Mouse (Mus musculus) E14TG2a.4 (cell line): ENCODE data around the gene Ppp2r2d.

Source experiments
- H3K27me3 ChIP-seq: 2 replicates; pipeline ENCODE4 v1.6.1; 2014; ENCODE audit warnings: low read length, control low read depth; ENCODE audit not compliant: insufficient read depth
- H3K36me3 ChIP-seq: 2 replicates; pipeline ENCODE4 v1.6.1; 2014; ENCODE audit warnings: low read length, control low read depth; ENCODE audit not compliant: insufficient read depth
- H3K4me1 ChIP-seq: replicated peaks from 2 replicates; pipeline ENCODE4 v1.6.1; 2014; ENCODE audit warnings: low read depth, low read length, control low read depth
- H3K4me3 ChIP-seq: replicated peaks from 2 replicates; pipeline ENCODE4 v1.5.1; 2014; ENCODE audit warnings: mild to moderate bottlenecking, low read length
- H3K9me3 ChIP-seq: 2 replicates; pipeline ENCODE4 v1.6.1; 2014; ENCODE audit warnings: low read length, control low read depth
- CTCF ChIP-seq: conservative IDR thresholded peaks from 2 replicates; pipeline ENCODE4 v1.5.1; 2014; ENCODE audit warnings: low read length
- NANOG ChIP-seq: IDR thresholded peaks from 2 replicates; pipeline ENCODE4 v1.6.1; 2014; ENCODE audit warnings: borderline replicate concordance, low read length, mixed read lengths
- POU5F1 ChIP-seq: IDR thresholded peaks from 2 replicates; pipeline ENCODE4 v1.6.1; 2014; ENCODE audit warnings: low read length, borderline replicate concordance

Ppp2r2d gene

GRCm38 (mm10) chr7:138845544-138846391 is at the start of gene Ppp2r2d, which contains the start of gene Mapk1ip1:
Gene Ppp2r2d, plus strand, starts transcription at chr7:138846079.
Gene Mapk1ip1, minus strand, starts transcription at chr7:138846273.
- H3K27me3 ChIP-seq: no peaks in the 10 kb centered on the region
- TF ChIP-seq CTCF (peak; percentile 90), NANOG (no peak), POU5F1 (no peak)
- H3K36me3 ChIP-seq: peaks cover 71% of the 10 kb centered on the region

GRCm38 (mm10) chr7:138803386-138803785 is 42.5 kb upstream of the Ppp2r2d start:
- Histone ChIP-seq H3K4me3 (no peak overlapping the region), H3K9me3 (peaks cover 27% of the 10 kb centered on the region), H3K4me1 (peaks cover 20% of the 10 kb centered on the region), H3K27me3 (peaks cover 5% of the 10 kb centered on the region; the same call in 1 of the 2 replicates), H3K36me3 (no peaks in the 10 kb centered on the region)
- TF ChIP-seq POU5F1: no peak
- TF ChIP-seq CTCF: no peak
- no peak for TF ChIP-seq NANOG

More at GRCm38 (mm10) chr7:138845544-138846391, at the start of gene Ppp2r2d, which contains the start of gene Mapk1ip1:
- Histone ChIP-seq H3K4me3 (peak within 1 kb of the TSS; percentile 98), H3K9me3 (no peaks in the 10 kb centered on the region), H3K4me1 (peaks cover 69% of the 10 kb centered on the region)

- peaks cover 16% of the 10 kb centered on the region for H3K4me1 ChIP-seq
- H3K27me3 ChIP-seq: peaks cover 5% of the 10 kb centered on the region; the same call in 1 of the 2 replicates
- no peak overlapping the region for H3K4me3 ChIP-seq
- no peaks in the 10 kb centered on the region for H3K36me3 ChIP-seq
- peaks cover 27% of the 10 kb centered on the region for H3K9me3 ChIP-seq
- no peak; the same call in 1 of the 2 replicates for TF ChIP-seq NANOG
Measured at GRCm38 (mm10) chr7:138807146-138807545, 38.7 kb upstream of the Ppp2r2d start.

GRCm38 (mm10) chr7:138813213-138813875 is 32.5 kb upstream of the Ppp2r2d start:
- peaks cover 6% of the 10 kb centered on the region for H3K9me3 ChIP-seq
- H3K4me3 ChIP-seq: no peak overlapping the region
- no peak for TF ChIP-seq NANOG
- TF ChIP-seq POU5F1: no peak
- H3K36me3 ChIP-seq: no peaks in the 10 kb centered on the region
- no peaks in the 10 kb centered on the region for H3K27me3 ChIP-seq
- H3K4me1 ChIP-seq: no peaks in the 10 kb centered on the region

- H3K36me3 ChIP-seq: no peaks in the 10 kb centered on the region
- no peaks in the 10 kb centered on the region for H3K4me1 ChIP-seq
- TF ChIP-seq CTCF (peak; percentile 34), NANOG (no peak), POU5F1 (no peak)
Measured at GRCm38 (mm10) chr7:138818314-138818713, 27.6 kb upstream of the Ppp2r2d start.

GRCm38 (mm10) chr7:138824423-138824822 is 21.5 kb upstream of the Ppp2r2d start:
- Histone ChIP-seq H3K27me3 (no peaks in the 10 kb centered on the region; the same call in 1 of the 2 replicates), H3K36me3 (no peaks in the 10 kb centered on the region), H3K4me1 (0 out of 2 replicates have a peak, but pooled peaks cover 2% of the 10 kb centered on the region), H3K9me3 (peaks cover 5% of the 10 kb centered on the region; the same call in 1 of the 2 replicates), H3K4me3 (no peak overlapping the region)
- TF ChIP-seq NANOG: no peak
- TF ChIP-seq CTCF: no peak
- TF ChIP-seq POU5F1: no peak

More at GRCm38 (mm10) chr7:138818314-138818713, 27.6 kb upstream of the Ppp2r2d start:
- Histone ChIP-seq H3K27me3 (no peaks in the 10 kb centered on the region), H3K9me3 (peaks cover 12% of the 10 kb centered on the region), H3K4me3 (no peak overlapping the region)

GRCm38 (mm10) chr7:138824995-138825756 is 20.7 kb upstream of the Ppp2r2d start:
- no peaks in the 10 kb centered on the region for H3K36me3 ChIP-seq

GRCm38 (mm10) chr7:138827812-138828211 is 18.1 kb upstream of the Ppp2r2d start:
- Histone ChIP-seq H3K9me3 (no peaks in the 10 kb centered on the region), H3K36me3 (no peaks in the 10 kb centered on the region), H3K4me1 (0 out of 2 replicates have a peak, but pooled peaks cover 8% of the 10 kb centered on the region), H3K4me3 (no peak overlapping the region), H3K27me3 (no peaks in the 10 kb centered on the region; the same call in 1 of the 2 replicates)
- TF ChIP-seq NANOG (no peak), CTCF (peak; percentile 90)

More at GRCm38 (mm10) chr7:138824995-138825756, 20.7 kb upstream of the Ppp2r2d start:
- H3K27me3 ChIP-seq: no peaks in the 10 kb centered on the region; the same call in 1 of the 2 replicates
- peaks cover 1% of the 10 kb centered on the region; the same call in 1 of the 2 replicates for H3K9me3 ChIP-seq
- TF ChIP-seq POU5F1: no peak
- no peak for TF ChIP-seq NANOG
- TF ChIP-seq CTCF: no peak
- H3K4me3 ChIP-seq: no peak overlapping the region
- H3K4me1 ChIP-seq: 0 out of 2 replicates have a peak, but pooled peaks cover 3% of the 10 kb centered on the region
